Mouse (Mus musculus) adrenal gland (tissue): ENCODE data around the gene Mepe.

ENCODE experiments used
- intact Hi-C: fragments of 180-260 bp; cut with DNase I; formaldehyde crosslinking; loops from one replicate; pipeline ENCODE4 v1.15.1; 2025
- long read RNA-seq, 2 experiments: library from polyadenylated mRNA; unstranded; transcript quantifications; one replicate each; pipeline ENCODE4 v2.0.0; 2020; ENCODE audit warnings: borderline replicate concordance in 1 of 2; ENCODE audit not compliant: insufficient replicate concordance in 1 of 2

Gene Mepe
- long read RNA-seq, experiment 1: 0 reads
- long read RNA-seq, experiment 2: 0 reads

GRCm38 (mm10) chr5:104325029-104325428, at the start of gene Mepe:
Gene Mepe, plus strand, starts transcription at chr5:104325329.
- intact Hi-C loops: no loop called here

- intact Hi-C loops: no loop called here
These were observed 30.9 kb upstream of the Mepe start for GRCm38 (mm10) chr5:104294201-104294600.

- intact Hi-C loops: no loop called here
These were observed 26.1 kb upstream of the Mepe start, which contains the start of gene Ibsp for GRCm38 (mm10) chr5:104298994-104299393. Gene Ibsp, plus strand, starts transcription at chr5:104299171.

GRCm38 (mm10) chr5:104314073-104314472, 11.1 kb upstream of the Mepe start:
- intact Hi-C loops: no loop called here

GRCm38 (mm10) chr5:104326884-104327283, 1.8 kb downstream of the Mepe start:
- intact Hi-C loops: no loop called here

- intact Hi-C loops: no loop called here
These were observed 2.3 kb downstream of the Mepe start for GRCm38 (mm10) chr5:104327389-104327788.

- intact Hi-C loops: no loop called here
These were observed 2.7 kb downstream of the Mepe start for GRCm38 (mm10) chr5:104327876-104328275.

- intact Hi-C loops: no loop called here
These were observed 3.3 kb downstream of the Mepe start for GRCm38 (mm10) chr5:104328317-104328850.

GRCm38 (mm10) chr5:104329381-104329780, 4.3 kb downstream of the Mepe start:
- intact Hi-C loops: no loop called here

- intact Hi-C loops: no loop called here
These were observed 5.0 kb downstream of the Mepe start for GRCm38 (mm10) chr5:104330088-104330487.

- intact Hi-C loops: no loop called here
These were observed 7.2 kb downstream of the Mepe start for GRCm38 (mm10) chr5:104332296-104332695.

- intact Hi-C loops: loop anchor here (1.0 kb wide), 2 partner anchors 114 to 202 kb away; no protein-coding TSS in a partner anchor
These were observed 8.1 kb downstream of the Mepe start for GRCm38 (mm10) chr5:104333231-104333640.

GRCm38 (mm10) chr5:104333643-104334042, 8.5 kb downstream of the Mepe start:
- intact Hi-C loops: loop anchor here (1.0 kb wide), 2 partner anchors 114 to 202 kb away; no protein-coding TSS in a partner anchor

- intact Hi-C loops: no loop called here
These were observed 9.4 kb downstream of the Mepe start for GRCm38 (mm10) chr5:104334516-104334915.

- intact Hi-C loops: no loop called here
These were observed 10.8 kb downstream of the Mepe start for GRCm38 (mm10) chr5:104335962-104336361.

- intact Hi-C loops: no loop called here
These were observed 12.4 kb downstream of the Mepe start for GRCm38 (mm10) chr5:104337491-104337890.

- intact Hi-C loops: no loop called here
These were observed 13.9 kb downstream of the Mepe start for GRCm38 (mm10) chr5:104339009-104339408.

GRCm38 (mm10) chr5:104339706-104340512, 14.8 kb downstream of the Mepe start:
- intact Hi-C loops: loop anchor here (5.0 kb wide), 1 partner anchor 92 kb away; no protein-coding TSS in a partner anchor

- intact Hi-C loops: loop anchor here (5.0 kb wide), 1 partner anchor 92 kb away; no protein-coding TSS in a partner anchor
These were observed 15.3 kb downstream of the Mepe start for GRCm38 (mm10) chr5:104340513-104340829.

GRCm38 (mm10) chr5:104342881-104343280, 17.8 kb downstream of the Mepe start:
- intact Hi-C loops: loop anchor here (5.0 kb wide), 1 partner anchor 89 kb away; no protein-coding TSS in a partner anchor

GRCm38 (mm10) chr5:104344526-104345240, 19.6 kb downstream of the Mepe start:
- intact Hi-C loops: loop anchor here (2.0 to 5.0 kb wide), 2 partner anchors 88 to 102 kb away; no protein-coding TSS in a partner anchor

- intact Hi-C loops: loop anchor here (2.0 kb wide), 1 partner anchor 102 kb away; no protein-coding TSS in a partner anchor
These were observed 20.1 kb downstream of the Mepe start for GRCm38 (mm10) chr5:104345241-104345630.
